Mouse (Mus musculus): ENCODE measurements around the gene Ifnz.
"Not testable (repeated sequence)": the region's sequence is repeated elsewhere in the genome, so short reads cannot be mapped to it uniquely, and the experiment has no call there.

DNA sequence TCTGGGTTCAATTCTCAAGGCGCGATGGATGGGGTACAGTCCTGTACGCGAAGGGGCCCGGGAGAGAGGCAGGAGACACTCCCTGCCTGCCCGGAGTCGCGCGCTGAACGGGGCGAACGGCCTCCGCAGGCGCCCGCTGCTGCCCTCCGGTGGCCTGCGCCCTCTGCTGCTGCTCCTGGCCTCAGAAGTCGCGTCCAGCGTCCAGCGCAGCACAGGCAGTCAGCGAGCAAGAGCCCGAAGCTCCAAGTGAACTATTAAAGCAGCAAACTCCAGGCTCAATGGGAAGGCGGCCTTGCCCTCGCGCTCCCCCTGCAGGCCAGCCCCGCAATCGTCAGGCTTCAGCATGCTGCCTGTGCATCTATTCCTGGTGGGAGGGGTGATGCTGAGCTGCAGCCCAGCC, 21.5 kb upstream of the Ifnz start:
- TF ChIP-seq POLR2A (IDR thresholded peaks at IDR 0.05; ENCODE audit: low read depth, low read length); CTCF (IDR thresholded peaks at IDR 0.05; ENCODE audit: extremely low read depth, insufficient read depth, insufficient read length, insufficient replicate concordance): not testable (repeated sequence)

Measured in spleen, adult 2 months (tissue).